Mouse (Mus musculus) lung, postnatal 4 days (tissue): ENCODE data around the gene Ganc.

Experiments
- DNase-seq, 2 experiments: peaks; one replicate each; pipeline ENCODE4 v3.0.0; 2021

Gene Ganc

GRCm38 (mm10) chr2:120454987-120455386 is 51.3 kb downstream of the Ganc start:
- DNase-seq = no peak

GRCm38 (mm10) chr2:120455719-120456118 is 52.0 kb downstream of the Ganc start, which contains the start of gene Capn3:
TSS of gene Capn3 (plus strand) at chr2:120456019.
- DNase-seq = no peak

- DNase-seq = no peak
These were observed 56.5 kb downstream of the Ganc start for GRCm38 (mm10) chr2:120460216-120460615.

- DNase-seq = no peak
These were observed 59.6 kb downstream of the Ganc start for GRCm38 (mm10) chr2:120463328-120463727.

- DNase-seq = peak in 1 of 2 experiments; percentile 32
These were observed 60.4 kb downstream of the Ganc start for GRCm38 (mm10) chr2:120464091-120464490.

DNA sequence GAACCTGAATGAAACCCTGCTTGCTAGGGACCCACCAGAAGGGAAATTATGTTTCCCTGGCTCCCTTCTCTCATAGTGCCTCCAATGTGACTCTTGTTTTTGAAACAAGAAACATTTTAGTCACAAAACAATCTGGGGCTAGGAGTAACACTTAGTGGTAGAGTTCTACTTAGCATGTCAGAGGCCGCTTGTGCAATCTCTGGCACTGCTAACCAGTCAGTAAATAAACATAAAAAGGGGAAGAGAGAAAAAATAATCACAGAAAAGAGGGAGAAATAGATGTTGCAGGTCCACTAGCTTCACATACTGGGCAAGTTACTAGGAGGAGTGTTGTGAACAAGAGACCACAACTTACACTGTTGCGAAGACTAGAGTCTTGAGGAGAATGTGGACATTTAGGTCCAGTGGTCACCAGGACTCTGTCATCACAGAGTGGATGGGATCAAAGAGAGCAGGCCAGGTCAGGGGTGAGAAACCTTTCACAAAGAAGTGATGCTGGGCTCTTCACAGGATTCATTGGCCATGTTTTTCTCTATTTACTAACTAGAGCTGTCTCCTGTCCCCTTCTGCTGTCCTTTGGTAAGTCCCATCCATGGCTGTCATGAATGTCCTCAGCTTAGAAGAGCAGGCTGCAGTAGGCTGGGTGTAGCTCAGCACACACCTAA is 61.2 kb downstream of the Ganc start:
- DNase-seq = no peak

- no peak for DNase-seq
These were observed 61.7 kb downstream of the Ganc start for GRCm38 (mm10) chr2:120465397-120465785.

GRCm38 (mm10) chr2:120468011-120468410 is 64.3 kb downstream of the Ganc start:
- no peak for DNase-seq

DNA sequence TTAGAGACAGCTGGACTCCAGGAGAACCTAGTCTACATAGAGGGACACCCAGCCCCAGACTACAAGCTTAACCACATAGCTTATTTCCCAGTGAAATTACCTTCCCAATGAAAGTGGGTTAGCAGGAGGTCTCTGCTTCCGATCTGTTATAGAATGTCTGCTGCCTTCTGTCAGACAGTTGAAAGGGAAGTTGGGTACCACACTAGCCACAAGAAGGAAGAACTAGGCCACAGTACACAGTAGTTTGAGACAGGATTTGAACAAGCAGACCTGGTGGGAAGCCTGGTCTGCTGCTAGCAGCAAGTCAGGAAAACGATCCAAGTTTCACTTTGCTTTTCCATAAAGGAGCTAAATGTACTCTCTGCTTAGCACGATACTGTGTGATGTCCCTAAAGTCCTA is 65.5 kb downstream of the Ganc start:
- DNase-seq = no peak

- no peak for DNase-seq
These were observed 66.0 kb downstream of the Ganc start for GRCm38 (mm10) chr2:120469715-120470114.

DNA sequence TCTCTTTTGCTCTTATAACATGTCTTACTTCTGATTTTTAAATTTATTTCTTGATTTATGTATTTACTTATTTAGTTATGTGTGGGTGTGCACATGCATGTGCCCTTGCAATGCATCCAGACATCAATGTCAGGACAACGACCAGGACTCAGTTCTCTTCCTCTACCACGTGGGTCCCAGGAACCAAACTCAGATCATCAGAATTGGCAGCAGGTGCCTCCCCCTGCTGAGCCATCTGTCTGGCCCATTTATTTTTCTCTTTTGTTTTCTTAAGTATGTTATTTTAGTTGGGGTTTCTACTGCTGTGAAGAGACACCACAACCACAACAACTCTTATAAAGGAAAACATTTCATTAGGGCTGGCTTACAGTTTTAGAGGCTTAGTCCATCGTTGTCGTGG is 67.2 kb downstream of the Ganc start:
- DNase-seq = no peak

DNA sequence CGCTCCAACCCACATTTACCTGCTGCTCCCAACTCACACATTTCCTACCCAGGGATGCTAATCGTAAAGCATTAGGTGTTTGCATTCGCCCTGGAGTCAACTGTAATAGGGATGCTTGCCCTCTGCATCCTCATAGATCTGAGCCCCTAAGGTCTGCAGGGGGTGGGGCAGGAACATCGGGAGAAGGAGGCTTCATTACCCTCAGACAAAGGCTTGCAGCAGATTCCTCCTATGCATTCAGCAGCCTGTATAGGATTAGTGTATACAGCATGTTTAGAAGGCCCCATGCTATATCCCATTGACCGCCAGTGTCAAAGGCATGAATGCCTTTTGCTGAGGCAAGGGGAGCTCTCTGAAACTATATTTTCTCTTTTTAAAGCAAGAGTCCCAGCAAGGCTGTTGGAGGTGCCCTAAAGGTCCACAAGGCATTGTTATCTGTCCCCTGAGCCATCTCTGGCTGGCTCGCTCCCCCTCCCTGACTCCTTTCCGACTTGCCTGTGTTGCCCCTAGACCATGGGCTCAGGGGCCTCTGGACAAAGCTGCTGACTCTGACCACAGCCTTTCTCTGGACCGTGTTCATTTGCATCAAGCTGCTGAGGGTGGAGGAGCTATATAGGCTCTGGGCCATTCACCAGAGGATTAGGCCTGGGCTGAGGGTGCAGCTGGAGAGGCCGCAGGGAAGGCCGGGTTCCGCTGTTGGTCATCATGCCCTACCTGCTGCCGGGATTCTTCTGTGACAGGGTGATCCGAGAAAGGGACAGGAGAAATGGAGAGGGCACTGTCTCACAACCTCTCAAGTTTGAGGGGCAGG is 72.8 kb downstream of the Ganc start:
- no peak for DNase-seq

DNA sequence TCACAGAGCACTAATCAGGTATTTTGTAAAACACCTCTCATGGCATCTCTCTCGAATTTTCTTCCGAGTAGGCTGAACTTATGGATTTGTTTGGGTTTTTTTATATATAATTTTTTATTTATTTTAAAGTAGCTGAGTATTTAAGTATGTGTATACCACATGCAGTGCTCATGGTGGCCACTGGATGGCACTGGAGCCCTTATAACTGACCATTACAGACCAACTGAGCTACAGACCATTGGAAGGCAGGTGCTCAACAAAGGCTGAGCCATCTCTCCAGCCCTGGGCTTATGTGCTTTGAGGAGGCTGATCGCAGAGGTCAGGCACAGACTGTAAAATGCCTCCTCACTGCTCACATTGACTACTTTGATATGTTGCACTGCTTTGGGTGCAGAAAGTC is 74.9 kb downstream of the Ganc start:
- peak; percentile 68 to 82 for DNase-seq

GRCm38 (mm10) chr2:120481921-120482320 is 78.2 kb downstream of the Ganc start:
- no peak for DNase-seq

GRCm38 (mm10) chr2:120482506-120483389 is 79.1 kb downstream of the Ganc start:
- no peak for DNase-seq

DNA sequence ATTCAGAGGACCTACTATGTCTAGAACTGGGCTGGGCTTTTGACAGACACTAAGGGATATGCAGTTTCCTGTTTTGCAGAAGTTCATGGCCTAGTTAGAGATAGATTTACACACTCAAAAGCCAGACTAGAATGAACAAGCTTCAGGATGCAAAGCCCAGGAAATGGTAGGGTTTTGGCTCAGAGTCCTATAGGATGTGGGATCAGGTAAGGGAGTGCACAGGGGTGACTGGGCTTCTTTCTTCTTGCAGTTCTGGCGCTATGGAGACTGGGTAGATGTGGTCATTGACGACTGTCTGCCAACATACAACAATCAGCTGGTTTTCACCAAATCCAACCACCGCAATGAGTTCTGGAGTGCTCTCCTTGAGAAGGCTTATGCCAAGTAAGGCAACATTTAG is 80.5 kb downstream of the Ganc start:
- DNase-seq = peak in 1 of 2 experiments; percentile 8

GRCm38 (mm10) chr2:120493254-120493653 is 89.6 kb downstream of the Ganc start:
- peak in 1 of 2 experiments; percentile 27 for DNase-seq

DNA sequence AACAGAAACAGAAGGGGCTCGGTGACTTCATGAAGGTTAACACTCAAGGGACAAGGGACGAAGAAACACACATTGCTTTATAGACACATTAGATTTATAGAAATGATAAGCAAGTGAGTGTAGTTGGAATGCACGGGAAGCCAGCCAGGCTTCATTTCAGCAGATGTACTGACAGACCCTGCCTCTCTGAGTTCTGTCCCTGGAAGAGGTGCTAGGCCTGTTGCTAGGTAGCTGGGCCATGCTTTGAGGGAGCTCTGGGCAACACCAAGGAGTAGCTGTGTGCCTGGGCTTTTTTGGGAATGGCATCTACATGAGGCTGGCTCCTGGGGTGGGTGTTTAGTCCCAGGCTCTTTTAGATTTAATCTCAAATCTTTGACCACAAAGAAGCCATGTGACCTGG is 92.8 kb downstream of the Ganc start:
- no peak for DNase-seq

DNA sequence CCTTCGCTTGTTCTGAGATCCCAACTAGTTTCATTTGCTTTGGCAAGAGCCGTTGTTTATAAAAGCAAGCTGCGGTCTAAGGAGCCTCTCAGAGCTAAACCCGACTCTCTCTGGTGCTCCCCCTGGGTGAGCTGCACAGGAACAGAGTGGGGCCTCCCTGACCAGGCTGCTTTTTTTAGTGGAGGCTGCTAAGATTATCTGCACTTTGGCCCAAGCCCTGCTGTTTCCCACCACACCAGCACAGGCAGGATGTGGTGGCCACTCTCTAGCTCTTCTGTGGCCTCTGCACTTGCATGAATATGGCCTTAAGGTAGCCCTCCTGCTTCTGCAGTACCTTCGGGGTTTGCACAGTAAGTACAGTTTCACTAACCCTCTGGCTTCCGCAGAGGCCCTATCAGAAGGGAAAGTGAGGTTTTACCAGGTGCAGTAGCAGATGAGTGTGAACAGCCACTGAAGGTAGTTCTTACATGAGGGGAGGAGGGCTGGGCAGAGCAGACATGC is 96.3 kb downstream of the Ganc start:
- peak; percentile 21 to 28 for DNase-seq

DNA sequence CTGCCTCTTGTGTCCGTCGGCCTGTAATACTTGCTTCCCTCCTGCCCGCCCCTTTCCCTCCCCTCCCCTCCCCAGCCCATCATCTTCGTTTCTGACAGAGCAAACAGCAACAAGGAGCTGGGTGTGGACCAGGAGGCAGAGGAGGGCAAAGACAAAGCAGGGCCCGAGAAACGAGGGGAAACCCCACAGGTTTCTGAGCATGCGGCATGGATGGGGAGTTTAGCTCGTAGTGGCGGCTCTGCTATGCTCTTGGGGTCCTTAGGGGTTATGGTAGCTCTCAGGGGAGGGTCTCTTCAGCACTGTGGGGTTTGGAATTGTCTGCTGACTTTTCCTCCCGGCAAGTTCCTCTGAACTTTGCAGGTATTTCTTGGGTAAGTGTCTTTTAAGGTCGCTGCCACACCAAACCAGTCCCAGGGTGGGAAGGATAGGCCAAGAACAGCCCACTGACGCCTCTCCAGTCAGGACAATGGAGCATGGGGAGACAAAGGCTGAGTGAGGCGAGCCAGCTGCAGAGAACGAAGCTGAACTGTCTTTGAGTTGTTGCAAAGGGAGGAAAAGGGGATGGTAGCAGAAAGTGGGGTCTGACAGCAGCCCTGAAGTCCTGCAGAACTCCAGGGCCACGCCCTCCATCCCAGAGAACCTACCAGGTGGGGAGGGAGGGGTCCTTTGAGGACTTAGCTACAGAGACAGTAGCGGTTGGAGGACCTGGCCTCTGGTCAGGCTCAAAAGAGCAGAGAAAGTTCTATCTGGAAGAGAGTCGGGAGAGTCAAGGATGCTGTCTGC is 97.6 kb downstream of the Ganc start:
- DNase-seq = peak in 1 of 2 experiments; percentile 16

GRCm38 (mm10) chr2:120501931-120502604 is 98.4 kb downstream of the Ganc start:
- peak in 1 of 2 experiments; percentile 26 for DNase-seq

DNA sequence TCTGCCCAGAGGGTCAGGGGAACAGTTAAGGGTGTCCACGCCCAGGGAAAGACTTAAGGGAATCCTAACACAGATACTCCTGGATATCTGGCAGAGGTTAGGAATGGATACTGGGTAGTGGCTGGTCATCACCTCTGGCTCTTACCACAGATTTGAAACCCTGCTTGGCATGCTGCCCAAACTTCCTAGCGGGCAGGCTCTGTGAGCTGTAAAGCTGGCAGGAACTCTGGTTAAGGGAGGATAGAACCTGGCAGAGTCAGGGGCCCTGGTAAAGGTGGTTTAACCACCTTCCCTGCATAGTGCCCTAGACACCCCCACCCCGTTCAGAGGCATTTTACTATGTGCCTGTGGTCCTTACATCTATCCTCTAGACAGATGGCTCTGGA is 98.9 kb downstream of the Ganc start:
- peak in 1 of 2 experiments; percentile 17 for DNase-seq
